Mouse (Mus musculus): ENCODE measurements around the gene Fnip1. TPM values are rescaled to one million over a fixed set of nuclear protein-coding genes. Genes with fewer than 3 reads are reported as not detected.

Fnip1 gene
- polyA plus RNA-seq, 1 experiment: 3.2 TPM

- Histone ChIP-seq H3K4me3 (ENCODE audit: control insufficient read depth, insufficient read depth, low read length) (no peak overlapping the region), H3K4me1 (replicated peaks; ENCODE audit: control insufficient read depth, insufficient read depth, low read length) (no peaks in the 10 kb centered on the region), H3K36me3 (ENCODE audit: control insufficient read depth, insufficient read depth, low read length) (peaks cover 11% of the 10 kb centered on the region), H3K27ac (ENCODE audit: control insufficient read depth, insufficient read depth, low read length) (no peak overlapping the region), H3K27me3 (ENCODE audit: control insufficient read depth, insufficient read depth, low read length) (no peaks in the 10 kb centered on the region)
- no peak for TF ChIP-seq CTCF (IDR thresholded peaks at IDR 0.05; ENCODE audit: borderline replicate concordance, control insufficient read depth, extremely low read depth, insufficient read depth, low read length, poor library complexity)
- TF ChIP-seq POLR2A (IDR thresholded peaks at IDR 0.05; ENCODE audit: control insufficient read depth, extremely low read depth, insufficient read depth, low read length, poor library complexity): no peak
- DNase-seq: no peak
These were observed 75.6 kb downstream of the Fnip1 start for GRCm38 (mm10) chr11:54513584-54513983.

- Histone ChIP-seq H3K27me3 (ENCODE audit: control insufficient read depth, insufficient read depth, low read length) (no peaks in the 10 kb centered on the region), H3K4me1 (replicated peaks; ENCODE audit: control insufficient read depth, insufficient read depth, low read length) (0 out of 2 replicates have a peak, but pooled peaks cover 4% of the 10 kb centered on the region), H3K4me3 (ENCODE audit: control insufficient read depth, insufficient read depth, low read length) (peak overlapping the region; percentile 47), H3K36me3 (ENCODE audit: control insufficient read depth, insufficient read depth, low read length) (no peaks in the 10 kb centered on the region), H3K27ac (ENCODE audit: control insufficient read depth, insufficient read depth, low read length) (peak overlapping the region; percentile 52; the same call in 1 of the 2 replicates)
- TF ChIP-seq CTCF (IDR thresholded peaks at IDR 0.05; ENCODE audit: borderline replicate concordance, control insufficient read depth, extremely low read depth, insufficient read depth, low read length, poor library complexity): no peak
- no peak for TF ChIP-seq POLR2A (IDR thresholded peaks at IDR 0.05; ENCODE audit: control insufficient read depth, extremely low read depth, insufficient read depth, low read length, poor library complexity)
- 2% methylated on average over 18 of the region's 18 CpGs for WGBS
- peak; percentile 17 for DNase-seq
These were observed 84.0 kb downstream of the Fnip1 start for GRCm38 (mm10) chr11:54521927-54522528.

DNA sequence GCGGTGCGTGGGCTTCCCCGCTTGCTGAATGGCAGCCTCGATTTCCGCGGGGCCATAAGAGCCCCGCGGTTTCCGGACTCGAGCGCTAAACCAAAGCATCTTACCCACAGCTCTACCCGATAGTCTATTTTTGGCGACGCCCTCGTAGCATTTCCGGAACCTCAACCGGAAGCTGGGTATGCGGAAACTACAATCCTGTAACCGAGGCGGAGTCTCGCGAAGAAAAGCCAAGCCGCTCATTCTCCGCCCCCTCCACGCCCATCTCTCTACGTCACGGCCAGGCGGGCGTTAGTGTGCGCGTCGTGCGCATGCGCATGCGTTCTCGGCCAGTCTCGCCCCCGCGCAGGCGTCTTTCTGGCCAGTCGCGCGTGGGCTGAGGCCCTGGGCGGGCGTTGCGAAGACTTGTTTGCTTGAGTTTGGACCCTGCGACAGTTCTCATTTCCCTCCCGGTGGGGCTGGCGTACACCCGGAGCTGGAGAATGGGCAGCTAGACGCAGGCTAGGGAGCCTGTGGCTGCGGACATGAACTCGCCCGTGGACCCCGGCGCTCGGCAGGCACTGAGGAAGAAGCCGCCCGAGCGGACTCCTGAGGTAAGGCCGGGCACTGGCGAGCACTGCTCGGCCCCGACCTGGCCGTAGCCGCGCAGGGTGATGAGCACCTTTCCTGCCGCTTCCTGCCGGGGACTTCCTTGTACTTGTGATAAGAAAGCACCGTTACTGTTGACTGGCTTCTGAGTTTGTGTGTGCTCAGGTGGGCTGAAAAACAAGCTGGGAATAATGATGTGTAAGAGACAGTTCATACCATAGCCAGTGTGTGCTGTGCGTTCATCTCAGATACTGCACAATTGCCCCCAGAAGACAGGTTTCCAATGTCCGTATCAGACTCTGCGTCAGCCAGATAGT is 84.8 kb downstream of the Fnip1 start, which contains the start of gene Rapgef6:
Gene Rapgef6, plus strand, starts transcription at position 319 of the 902 bp plus-strand sequence.
- Histone ChIP-seq H3K27me3 (ENCODE audit: control insufficient read depth, insufficient read depth, low read length) (no peaks in the 10 kb centered on the region), H3K4me3 (ENCODE audit: control insufficient read depth, insufficient read depth, low read length) (peak within 1 kb of the TSS; percentile 77), H3K4me1 (replicated peaks; ENCODE audit: control insufficient read depth, insufficient read depth, low read length) (peaks cover 6% of the 10 kb centered on the region), H3K36me3 (ENCODE audit: control insufficient read depth, insufficient read depth, low read length) (no peaks in the 10 kb centered on the region), H3K27ac (ENCODE audit: control insufficient read depth, insufficient read depth, low read length) (peak within 1 kb of the TSS; percentile 66)
- WGBS: under 1% methylated on average over 73 of the region's 73 CpGs
- peak; percentile 99 for DNase-seq
- peak; percentile 86 for TF ChIP-seq POLR2A (IDR thresholded peaks at IDR 0.05; ENCODE audit: control insufficient read depth, extremely low read depth, insufficient read depth, low read length, poor library complexity)
- TF ChIP-seq CTCF (IDR thresholded peaks at IDR 0.05; ENCODE audit: borderline replicate concordance, control insufficient read depth, extremely low read depth, insufficient read depth, low read length, poor library complexity): peak; percentile 57; the same call in 1 of the 2 replicates

DNA sequence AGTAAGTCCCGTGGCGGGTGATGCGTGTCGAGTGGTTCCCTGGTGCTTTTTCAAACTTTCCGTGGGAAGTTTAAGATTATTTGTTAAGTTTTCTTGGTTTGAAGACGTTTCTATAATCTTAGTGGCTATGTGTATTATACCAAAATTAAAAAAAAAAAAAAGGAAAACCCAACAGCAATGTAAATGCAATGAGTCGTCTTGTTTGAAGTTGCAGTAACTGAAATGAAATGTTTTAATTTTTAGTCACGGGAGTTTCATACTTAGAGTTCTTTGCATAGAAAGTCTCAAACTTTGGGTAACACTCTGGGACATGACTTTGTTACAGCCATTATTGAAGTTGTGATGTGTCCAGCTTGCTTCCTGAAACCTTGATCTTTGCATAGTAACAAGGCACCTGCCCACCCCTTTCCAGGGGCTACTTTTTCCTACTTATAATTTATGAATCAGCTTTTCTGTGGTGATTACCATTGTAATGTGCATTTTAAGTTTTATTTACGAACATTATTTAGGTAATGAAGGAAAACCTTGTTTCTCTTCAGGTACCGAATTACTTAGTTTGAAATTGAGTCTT is 85.5 kb downstream of the Fnip1 start:
- WGBS: 6% methylated on average over 10 of the region's 10 CpGs
- no peaks in the 10 kb centered on the region for H3K27me3 ChIP-seq (ENCODE audit: control insufficient read depth, insufficient read depth, low read length)
- H3K4me1 ChIP-seq (replicated peaks; ENCODE audit: control insufficient read depth, insufficient read depth, low read length): peaks cover 7% of the 10 kb centered on the region
- TF ChIP-seq CTCF (IDR thresholded peaks at IDR 0.05; ENCODE audit: borderline replicate concordance, control insufficient read depth, extremely low read depth, insufficient read depth, low read length, poor library complexity): no peak
- TF ChIP-seq POLR2A (IDR thresholded peaks at IDR 0.05; ENCODE audit: control insufficient read depth, extremely low read depth, insufficient read depth, low read length, poor library complexity): no peak
- DNase-seq: no peak
- peak overlapping the region; percentile 66 for H3K27ac ChIP-seq (ENCODE audit: control insufficient read depth, insufficient read depth, low read length)
- peak overlapping the region; percentile 77 for H3K4me3 ChIP-seq (ENCODE audit: control insufficient read depth, insufficient read depth, low read length)
- no peaks in the 10 kb centered on the region for H3K36me3 ChIP-seq (ENCODE audit: control insufficient read depth, insufficient read depth, low read length)

GRCm38 (mm10) chr11:54528002-54528401 is 90.0 kb downstream of the Fnip1 start:
- WGBS: 6% methylated on average over 2 of the region's 2 CpGs

GRCm38 (mm10) chr11:54530391-54530790 is 92.4 kb downstream of the Fnip1 start:
- H3K27ac ChIP-seq (ENCODE audit: control insufficient read depth, insufficient read depth, low read length): no peak overlapping the region
- H3K4me1 ChIP-seq (replicated peaks; ENCODE audit: control insufficient read depth, insufficient read depth, low read length): peaks cover 7% of the 10 kb centered on the region
- WGBS: 100% methylated on average over 1 of the region's 1 CpGs
- H3K4me3 ChIP-seq (ENCODE audit: control insufficient read depth, insufficient read depth, low read length): no peak overlapping the region
- no peak for DNase-seq
- H3K27me3 ChIP-seq (ENCODE audit: control insufficient read depth, insufficient read depth, low read length): no peaks in the 10 kb centered on the region
- no peak for TF ChIP-seq POLR2A (IDR thresholded peaks at IDR 0.05; ENCODE audit: control insufficient read depth, extremely low read depth, insufficient read depth, low read length, poor library complexity)
- no peak for TF ChIP-seq CTCF (IDR thresholded peaks at IDR 0.05; ENCODE audit: borderline replicate concordance, control insufficient read depth, extremely low read depth, insufficient read depth, low read length, poor library complexity)
- no peaks in the 10 kb centered on the region for H3K36me3 ChIP-seq (ENCODE audit: control insufficient read depth, insufficient read depth, low read length)

More at GRCm38 (mm10) chr11:54528002-54528401, 90.0 kb downstream of the Fnip1 start:
- H3K4me1 ChIP-seq (replicated peaks; ENCODE audit: control insufficient read depth, insufficient read depth, low read length): peaks cover 7% of the 10 kb centered on the region
- no peaks in the 10 kb centered on the region for H3K36me3 ChIP-seq (ENCODE audit: control insufficient read depth, insufficient read depth, low read length)
- no peak for TF ChIP-seq CTCF (IDR thresholded peaks at IDR 0.05; ENCODE audit: borderline replicate concordance, control insufficient read depth, extremely low read depth, insufficient read depth, low read length, poor library complexity)
- TF ChIP-seq POLR2A (IDR thresholded peaks at IDR 0.05; ENCODE audit: control insufficient read depth, extremely low read depth, insufficient read depth, low read length, poor library complexity): no peak
- no peak for DNase-seq
- no peak overlapping the region; the same call in 1 of the 2 replicates for H3K27ac ChIP-seq (ENCODE audit: control insufficient read depth, insufficient read depth, low read length)
- no peak overlapping the region for H3K4me3 ChIP-seq (ENCODE audit: control insufficient read depth, insufficient read depth, low read length)
- H3K27me3 ChIP-seq (ENCODE audit: control insufficient read depth, insufficient read depth, low read length): no peaks in the 10 kb centered on the region

Measured in thymus, adult 2 months (tissue).